Mouse (Mus musculus) heart, postnatal 0 days (tissue): ENCODE data around the gene Lpcat2b. TPM values are rescaled to one million over a fixed set of nuclear protein-coding genes. Genes with fewer than 3 reads are reported as not detected.
A peak's percentile ranks its signal among the peaks of the same experiment; 100 is the strongest.

Source experiments
- ATAC-seq: fragments of 200-750 bp; cut with Nextera tagmentation; 2 replicates; pipeline ENCODE4 v1.8.0; 2017; ENCODE audit warnings: low read depth, moderate number of reproducible peaks, moderate library complexity; ENCODE audit not compliant: insufficient read depth
- DNase-seq: peaks from one replicate; pipeline ENCODE4 v3.0.0-alpha.2; 2016; ENCODE audit warnings: low spot score
- H3K27ac ChIP-seq: fragments of 300-500 bp; sonication (generic); 2 replicates; pipeline ENCODE4 v1.5.1; 2014; ENCODE audit warnings: low read depth, mild to moderate bottlenecking
- H3K27me3 ChIP-seq: fragments of 300-500 bp; sonication (generic); 2 replicates; pipeline ENCODE4 v1.6.1; 2014; ENCODE audit warnings: low read length, mixed read lengths; ENCODE audit not compliant: control insufficient read depth, insufficient read depth
- H3K36me3 ChIP-seq: fragments of 300-500 bp; sonication (generic); replicated peaks from 2 replicates; pipeline ENCODE4 v1.6.1; 2014; ENCODE audit warnings: low read length, mixed read lengths; ENCODE audit not compliant: control insufficient read depth, insufficient read depth
- H3K4me1 ChIP-seq: fragments of 300-500 bp; sonication (generic); 2 replicates; pipeline ENCODE4 v1.6.1; 2014; ENCODE audit warnings: antibody characterized with exemption; ENCODE audit not compliant: control insufficient read depth, insufficient read depth
- H3K4me2 ChIP-seq: fragments of 300-500 bp; sonication (generic); 2 replicates; pipeline ENCODE4 v1.6.1; 2014; ENCODE audit warnings: low read depth, mild to moderate bottlenecking, low read length, moderate library complexity
- H3K4me3 ChIP-seq: fragments of 300-500 bp; sonication (generic); 2 replicates; pipeline ENCODE4 v1.5.1; 2014; ENCODE audit warnings: low read depth, low read length
- H3K9ac ChIP-seq: fragments of 300-500 bp; sonication (generic); replicated peaks from 2 replicates; pipeline ENCODE4 v1.6.1; 2014; ENCODE audit warnings: low read depth, low read length, mixed read lengths
- H3K9me3 ChIP-seq: fragments of 300-500 bp; sonication (generic); replicated peaks from 2 replicates; pipeline ENCODE4 v1.6.1; 2016; ENCODE audit warnings: low read length; ENCODE audit not compliant: control insufficient read depth
- CTCF ChIP-seq: IDR thresholded peaks from 2 replicates; pipeline ENCODE4 v1.5.1; 2016; ENCODE audit warnings: antibody characterized with exemption, control low read depth, low read depth
- EP300 ChIP-seq: IDR thresholded peaks from 2 replicates; pipeline ENCODE4 v1.6.1; 2016; ENCODE audit warnings: antibody characterized with exemption, low read depth
- WGBS: fragments of 180-500 bp; shearing (Covaris S2); extraction: QIAGEN DNeasy Blood & Tissue Kit; methylation state at CpG from one replicate; pipeline ENCODE4 v1.1.7; 2014; 5-methylcytosine and 5-hydroxymethylcytosine counted together
- polyA plus RNA-seq: library from polyadenylated mRNA; unstranded; fragments of >200 nt; fragmentation: Nextera tagmentation; extraction: Ambion mirVana; gene quantifications from 2 replicates; pipeline ENCODE4 v1.2.1, GENCODE M21; 2015
- total RNA-seq: library from RNA; depleted of rRNA; stranded (reverse); fragments of >200 nt; gene quantifications from 2 replicates; pipeline ENCODE4 v1.2.3, GENCODE M21; 2014; ENCODE audit warnings: low replicate concordance

Gene Lpcat2b
- total and polyA plus RNA-seq, 2 experiments from 2014 or later = not detected

DNA sequence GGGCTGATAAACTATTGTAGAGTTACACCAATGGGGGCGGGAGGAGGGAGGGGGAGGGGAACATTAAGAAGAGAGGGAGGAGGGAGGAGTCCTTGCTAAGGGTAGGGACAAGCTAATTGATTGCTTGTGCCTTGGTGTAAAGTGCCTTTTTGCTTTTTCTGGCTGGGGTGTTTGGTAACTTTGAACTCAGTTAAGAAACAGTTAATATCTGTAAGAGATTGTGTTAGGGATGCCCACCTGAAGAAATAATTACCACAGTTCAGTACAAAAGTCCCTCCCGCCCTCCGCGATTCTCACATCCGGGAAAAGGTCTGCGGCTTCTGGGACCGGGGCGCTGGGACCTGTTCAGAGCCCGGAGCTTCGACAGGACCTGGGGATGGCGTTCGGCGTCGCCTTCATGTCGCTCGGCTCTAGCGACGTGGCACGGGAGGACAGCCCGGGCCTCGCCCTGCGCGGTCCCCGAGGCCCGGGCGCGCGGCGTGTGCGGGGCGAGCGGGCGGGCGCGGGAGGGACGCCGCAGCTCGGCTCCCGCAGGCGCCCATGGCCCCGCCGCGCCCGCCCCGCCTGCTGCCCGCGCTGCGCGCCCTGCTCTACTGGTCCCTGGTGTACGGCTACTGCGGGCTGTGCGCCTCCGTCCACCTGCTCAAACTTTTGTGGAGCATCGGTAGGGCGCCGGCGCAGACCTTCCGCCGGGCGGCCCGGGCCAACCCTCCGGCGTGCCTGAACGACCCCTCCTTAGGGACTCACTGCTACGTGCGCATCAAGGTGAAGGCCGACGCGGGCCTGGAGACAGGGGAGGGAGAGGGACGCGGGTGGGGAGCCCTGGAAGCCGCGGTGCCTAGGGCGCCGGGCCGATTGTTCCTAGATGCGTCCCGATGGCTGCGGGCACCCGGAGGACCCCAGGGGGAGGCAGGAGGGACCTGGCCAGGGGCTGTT, 28.1 kb upstream of the Lpcat2b start:
- peak; percentile 57 for ATAC-seq
- Histone ChIP-seq H3K27ac (no peak overlapping the region), H3K4me3 (peak overlapping the region; percentile 50), H3K27me3 (peaks cover 29% of the 10 kb centered on the region), H3K4me1 (no peaks in the 10 kb centered on the region), H3K4me2 (peak overlapping the region; percentile 87), H3K36me3 (no peaks in the 10 kb centered on the region), H3K9ac (peak overlapping the region; percentile 47), H3K9me3 (no peaks in the 10 kb centered on the region)
- 1% methylated on average over 75 of the region's 80 CpGs for WGBS
- TF ChIP-seq CTCF (no peak), EP300 (no peak)
- no peak for DNase-seq

GRCm38 (mm10) chr5:107403947-107404684, 27.2 kb upstream of the Lpcat2b start:
- no peak for DNase-seq
- 26% methylated on average over 12 of the region's 12 CpGs for WGBS
- Histone ChIP-seq H3K36me3 (no peaks in the 10 kb centered on the region), H3K27me3 (peaks cover 29% of the 10 kb centered on the region), H3K4me1 (no peaks in the 10 kb centered on the region), H3K27ac (no peak overlapping the region), H3K9me3 (no peaks in the 10 kb centered on the region), H3K4me2 (peak overlapping the region; percentile 87), H3K9ac (no peak overlapping the region), H3K4me3 (peak overlapping the region; percentile 50)
- no peak for TF ChIP-seq EP300
- no peak for TF ChIP-seq CTCF
- ATAC-seq = no peak

DNA sequence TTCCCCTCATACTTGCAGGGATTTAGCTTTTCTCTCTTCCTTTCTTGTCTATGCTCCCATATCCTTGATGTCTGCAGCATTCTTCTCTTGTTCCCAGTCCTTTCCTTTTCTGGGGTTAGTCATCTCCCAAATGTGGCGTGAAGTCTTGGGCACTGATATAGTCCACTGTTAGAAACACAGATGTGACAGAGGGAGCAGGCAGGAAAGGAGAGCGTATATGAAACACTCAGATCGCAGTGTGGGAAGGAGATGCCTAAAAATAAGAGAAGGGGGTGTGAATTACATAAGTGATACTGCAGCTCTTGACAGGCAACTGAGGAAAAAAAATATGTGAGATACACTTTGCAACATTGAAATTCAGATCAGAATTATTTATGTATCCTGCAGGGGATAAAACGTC, 26.0 kb upstream of the Lpcat2b start:
- no peak for DNase-seq
- no peak for TF ChIP-seq CTCF
- no peak for TF ChIP-seq EP300
- Histone ChIP-seq H3K36me3 (no peaks in the 10 kb centered on the region), H3K27ac (no peak overlapping the region), H3K27me3 (peaks cover 29% of the 10 kb centered on the region), H3K4me2 (no peak overlapping the region), H3K9me3 (no peaks in the 10 kb centered on the region), H3K9ac (no peak overlapping the region), H3K4me3 (no peak overlapping the region), H3K4me1 (no peaks in the 10 kb centered on the region)
- no peak for ATAC-seq
- 51% methylated on average over 4 of the region's 4 CpGs for WGBS

- TF ChIP-seq CTCF (no peak), EP300 (no peak)
- Histone ChIP-seq H3K27ac (no peak overlapping the region), H3K4me1 (no peaks in the 10 kb centered on the region), H3K27me3 (peaks cover under 1% of the 10 kb centered on the region; the same call in 1 of the 2 replicates), H3K9me3 (no peaks in the 10 kb centered on the region), H3K4me3 (no peak overlapping the region), H3K36me3 (no peaks in the 10 kb centered on the region), H3K9ac (no peak overlapping the region), H3K4me2 (no peak overlapping the region)
- ATAC-seq (no peak), DNase-seq (no peak)
- 91% methylated on average over 1 of the region's 1 CpGs for WGBS
Observed at GRCm38 (mm10) chr5:107410305-107410704, 21.0 kb upstream of the Lpcat2b start.

DNA sequence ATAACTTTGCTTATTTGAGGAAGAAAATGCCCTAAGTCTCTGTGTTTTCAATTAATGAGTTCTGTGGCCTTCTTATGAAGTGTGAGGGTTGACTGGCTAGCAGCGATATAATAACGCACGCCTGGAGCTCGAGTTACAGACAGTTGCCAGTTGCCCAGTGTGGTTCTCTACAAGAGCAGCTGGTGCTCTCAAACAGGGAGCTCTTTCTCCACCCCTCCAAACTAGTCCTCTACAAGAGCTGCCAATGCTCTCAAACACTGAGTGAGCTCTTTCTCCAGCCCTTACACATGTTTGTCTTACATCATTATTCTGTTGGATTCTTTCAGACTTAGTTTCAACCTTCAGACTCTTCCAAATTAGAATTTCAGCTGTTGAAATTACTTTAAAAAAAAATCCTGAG, 20.0 kb upstream of the Lpcat2b start:
- no peaks in the 10 kb centered on the region for H3K27me3 ChIP-seq
- H3K4me3 ChIP-seq = no peak overlapping the region
- H3K4me1 ChIP-seq = no peaks in the 10 kb centered on the region
- DNase-seq = no peak
- H3K9ac ChIP-seq = no peak overlapping the region
- no peak overlapping the region for H3K27ac ChIP-seq
- H3K4me2 ChIP-seq = no peak overlapping the region
- no peak for ATAC-seq
- TF ChIP-seq CTCF (no peak), EP300 (no peak)
- H3K9me3 ChIP-seq = no peaks in the 10 kb centered on the region
- H3K36me3 ChIP-seq = no peaks in the 10 kb centered on the region
- WGBS = 51% methylated on average over 4 of the region's 4 CpGs
